Mouse (Mus musculus): ENCODE results near the gene Cysltr2. TPM values are rescaled to one million over a fixed set of nuclear protein-coding genes. Genes with fewer than 3 reads are reported as not detected.

Gene Cysltr2
- polyA plus RNA-seq (2012; rRNA removed): 1.1 and 1.2 TPM in 2 replicates

- Histone ChIP-seq H3K4me1 (ENCODE audit: control insufficient read depth, insufficient read depth, low read length) (no peaks in the 10 kb centered on the region), H3K4me3 (ENCODE audit: insufficient read depth, low read length) (no peak within 1 kb of the TSS), H3K27ac (ENCODE audit: insufficient read depth, low read length) (no peak within 1 kb of the TSS)
- TF ChIP-seq CTCF (IDR thresholded peaks at IDR 0.05; ENCODE audit: extremely low read depth, insufficient read depth, low read length): no peak
- no peak for TF ChIP-seq POLR2A (IDR thresholded peaks at IDR 0.05; ENCODE audit: extremely low read depth, insufficient read depth, low read length)
These were observed at the start of gene Cysltr2 for GRCm38 (mm10) chr14:73048937-73049336. Gene Cysltr2 (minus strand): TSS chr14:73049114.

DNA sequence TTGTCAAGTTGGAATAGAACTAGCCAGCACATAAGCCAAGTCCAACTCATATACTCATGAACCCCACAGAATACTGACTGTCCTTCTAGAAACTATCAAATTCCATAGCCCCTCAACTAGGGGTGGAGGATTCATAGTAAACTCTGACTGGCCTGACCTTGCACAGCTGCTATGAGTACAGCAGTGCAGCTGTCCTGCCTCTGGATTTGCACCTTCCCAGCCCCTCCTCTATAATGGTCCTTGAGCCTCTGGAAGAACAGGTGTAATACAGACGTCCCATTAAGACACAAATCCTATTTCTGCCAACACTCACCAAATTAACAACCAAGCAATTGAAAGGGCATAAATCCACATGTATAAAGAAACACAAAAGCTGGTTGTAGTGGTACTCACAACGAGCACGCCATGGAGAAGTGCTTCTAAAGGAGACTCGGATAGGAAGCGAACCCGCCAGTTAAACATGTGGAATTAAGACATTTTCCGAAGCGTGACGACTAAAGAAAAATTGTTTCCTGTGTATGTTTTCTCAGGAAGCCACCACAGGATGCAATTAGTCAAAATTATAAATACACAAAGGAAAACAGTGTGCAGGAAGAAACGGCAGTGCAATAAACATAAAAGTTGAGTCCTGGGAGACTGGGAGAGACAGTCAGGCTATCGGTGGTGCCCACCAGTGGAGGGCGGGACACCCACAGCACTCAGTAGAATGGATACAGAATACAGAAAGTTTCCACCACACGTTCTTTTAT, 46.1 kb upstream of the Cysltr2 start:
- Histone ChIP-seq H3K27ac (ENCODE audit: insufficient read depth, low read length) (no peak overlapping the region), H3K4me3 (ENCODE audit: insufficient read depth, low read length) (no peak overlapping the region), H3K4me1 (ENCODE audit: control insufficient read depth, insufficient read depth, low read length) (no peaks in the 10 kb centered on the region)
- no peak for TF ChIP-seq CTCF (IDR thresholded peaks at IDR 0.05; ENCODE audit: extremely low read depth, insufficient read depth, low read length)
- TF ChIP-seq POLR2A (IDR thresholded peaks at IDR 0.05; ENCODE audit: extremely low read depth, insufficient read depth, low read length): no peak

GRCm38 (mm10) chr14:73092871-73093270, 44.0 kb upstream of the Cysltr2 start:
- no peak overlapping the region for H3K27ac ChIP-seq (ENCODE audit: insufficient read depth, low read length)
- H3K4me3 ChIP-seq (ENCODE audit: insufficient read depth, low read length): no peak overlapping the region
- H3K4me1 ChIP-seq (ENCODE audit: control insufficient read depth, insufficient read depth, low read length): no peaks in the 10 kb centered on the region
- TF ChIP-seq POLR2A (IDR thresholded peaks at IDR 0.05; ENCODE audit: extremely low read depth, insufficient read depth, low read length): no peak
- no peak for TF ChIP-seq CTCF (IDR thresholded peaks at IDR 0.05; ENCODE audit: extremely low read depth, insufficient read depth, low read length)

- no peaks in the 10 kb centered on the region for H3K4me1 ChIP-seq (ENCODE audit: control insufficient read depth, insufficient read depth, low read length)
- H3K4me3 ChIP-seq (ENCODE audit: insufficient read depth, low read length): no peak overlapping the region
- TF ChIP-seq CTCF (IDR thresholded peaks at IDR 0.05; ENCODE audit: extremely low read depth, insufficient read depth, low read length) (no peak), POLR2A (IDR thresholded peaks at IDR 0.05; ENCODE audit: extremely low read depth, insufficient read depth, low read length) (no peak)
- H3K27ac ChIP-seq (ENCODE audit: insufficient read depth, low read length): no peak overlapping the region
These were observed 39.3 kb upstream of the Cysltr2 start for GRCm38 (mm10) chr14:73088224-73088623.

DNA sequence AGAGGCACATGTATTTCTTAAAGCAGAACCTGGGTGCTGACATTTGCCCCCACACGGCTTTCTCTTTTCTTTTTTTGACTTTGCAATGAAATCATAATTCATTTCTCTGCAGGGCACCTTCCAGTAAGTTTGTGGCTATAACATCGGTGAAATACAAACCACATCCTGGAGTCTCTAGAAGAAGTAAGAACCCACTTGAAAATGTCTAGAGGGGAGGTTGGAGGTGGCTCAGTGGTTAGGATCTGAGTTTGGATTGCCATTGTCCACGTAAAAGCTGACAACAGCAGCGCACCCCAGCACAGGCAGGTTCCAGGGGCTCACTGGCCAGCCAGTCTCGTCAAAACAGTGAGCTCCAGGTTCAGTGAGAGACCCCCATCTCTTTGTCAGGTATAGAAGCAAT, 38.8 kb upstream of the Cysltr2 start:
- TF ChIP-seq CTCF (IDR thresholded peaks at IDR 0.05; ENCODE audit: extremely low read depth, insufficient read depth, low read length): no peak
- TF ChIP-seq POLR2A (IDR thresholded peaks at IDR 0.05; ENCODE audit: extremely low read depth, insufficient read depth, low read length): no peak
- no peak overlapping the region for H3K4me3 ChIP-seq (ENCODE audit: insufficient read depth, low read length)
- no peaks in the 10 kb centered on the region for H3K4me1 ChIP-seq (ENCODE audit: control insufficient read depth, insufficient read depth, low read length)
- no peak overlapping the region for H3K27ac ChIP-seq (ENCODE audit: insufficient read depth, low read length)

DNA sequence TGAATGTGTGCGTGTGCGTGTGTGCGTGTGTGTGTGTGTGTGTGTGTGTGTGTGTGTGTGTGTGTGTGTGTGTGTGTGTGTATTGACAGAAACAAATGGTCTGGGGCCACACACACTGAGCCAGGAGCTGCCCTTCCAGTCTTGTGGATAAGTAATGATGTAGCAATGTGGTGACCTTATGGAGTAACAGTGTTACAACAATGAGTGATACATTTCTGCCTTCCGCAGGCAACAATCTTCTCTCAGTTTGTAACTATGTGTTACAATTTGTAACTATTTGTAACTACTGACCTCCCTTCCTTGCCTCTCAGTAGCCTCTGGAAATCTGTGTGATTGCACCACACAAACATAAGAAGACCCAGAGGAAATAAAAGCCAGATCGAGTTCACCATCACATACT, 38.3 kb upstream of the Cysltr2 start:
- H3K4me3 ChIP-seq (ENCODE audit: insufficient read depth, low read length): no peak overlapping the region
- no peak overlapping the region for H3K27ac ChIP-seq (ENCODE audit: insufficient read depth, low read length)
- no peaks in the 10 kb centered on the region for H3K4me1 ChIP-seq (ENCODE audit: control insufficient read depth, insufficient read depth, low read length)
- TF ChIP-seq CTCF (IDR thresholded peaks at IDR 0.05; ENCODE audit: extremely low read depth, insufficient read depth, low read length) (no peak), POLR2A (IDR thresholded peaks at IDR 0.05; ENCODE audit: extremely low read depth, insufficient read depth, low read length) (no peak)

- no peaks in the 10 kb centered on the region for H3K4me1 ChIP-seq (ENCODE audit: control insufficient read depth, insufficient read depth, low read length)
- no peak overlapping the region for H3K27ac ChIP-seq (ENCODE audit: insufficient read depth, low read length)
- no peak for TF ChIP-seq POLR2A (IDR thresholded peaks at IDR 0.05; ENCODE audit: extremely low read depth, insufficient read depth, low read length)
- no peak for TF ChIP-seq CTCF (IDR thresholded peaks at IDR 0.05; ENCODE audit: extremely low read depth, insufficient read depth, low read length)
- H3K4me3 ChIP-seq (ENCODE audit: insufficient read depth, low read length): no peak overlapping the region
These were observed 37.5 kb upstream of the Cysltr2 start for GRCm38 (mm10) chr14:73086425-73086824.

- no peaks in the 10 kb centered on the region for H3K4me1 ChIP-seq (ENCODE audit: control insufficient read depth, insufficient read depth, low read length)
These were observed 34.6 kb upstream of the Cysltr2 start for GRCm38 (mm10) chr14:73083563-73083962.

GRCm38 (mm10) chr14:73064460-73064859, 15.5 kb upstream of the Cysltr2 start:
- no peaks in the 10 kb centered on the region for H3K4me1 ChIP-seq (ENCODE audit: control insufficient read depth, insufficient read depth, low read length)
- no peak overlapping the region for H3K27ac ChIP-seq (ENCODE audit: insufficient read depth, low read length)
- H3K4me3 ChIP-seq (ENCODE audit: insufficient read depth, low read length): no peak overlapping the region
- no peak for TF ChIP-seq POLR2A (IDR thresholded peaks at IDR 0.05; ENCODE audit: extremely low read depth, insufficient read depth, low read length)
- TF ChIP-seq CTCF (IDR thresholded peaks at IDR 0.05; ENCODE audit: extremely low read depth, insufficient read depth, low read length): no peak

More at GRCm38 (mm10) chr14:73083563-73083962, 34.6 kb upstream of the Cysltr2 start:
- H3K4me3 ChIP-seq (ENCODE audit: insufficient read depth, low read length): no peak overlapping the region
- no peak overlapping the region for H3K27ac ChIP-seq (ENCODE audit: insufficient read depth, low read length)
- TF ChIP-seq CTCF (IDR thresholded peaks at IDR 0.05; ENCODE audit: extremely low read depth, insufficient read depth, low read length) (no peak), POLR2A (IDR thresholded peaks at IDR 0.05; ENCODE audit: extremely low read depth, insufficient read depth, low read length) (no peak)

- no peak overlapping the region for H3K4me3 ChIP-seq (ENCODE audit: insufficient read depth, low read length)
- TF ChIP-seq CTCF (IDR thresholded peaks at IDR 0.05; ENCODE audit: extremely low read depth, insufficient read depth, low read length) (no peak), POLR2A (IDR thresholded peaks at IDR 0.05; ENCODE audit: extremely low read depth, insufficient read depth, low read length) (no peak)
- no peaks in the 10 kb centered on the region for H3K4me1 ChIP-seq (ENCODE audit: control insufficient read depth, insufficient read depth, low read length)
- H3K27ac ChIP-seq (ENCODE audit: insufficient read depth, low read length): no peak overlapping the region
These were observed 9.8 kb upstream of the Cysltr2 start for GRCm38 (mm10) chr14:73058755-73059154.
